Mouse (Mus musculus): ENCODE data around the gene Map4k4. TPM values are rescaled to one million over a fixed set of nuclear protein-coding genes. Genes with fewer than 3 reads are reported as not detected.
A peak's percentile ranks its signal among the peaks of the same experiment; 100 is the strongest.

Gene Map4k4
- polyA plus RNA-seq, 1 experiment from 2014 or later = 25.1 TPM

- H3K4me3 ChIP-seq = peak overlapping the region; percentile 22; the same call in 1 of the 2 replicates
- H3K27me3 ChIP-seq (ENCODE audit: low read depth, poor library complexity, severe bottlenecking) = peaks cover 2% of the 10 kb centered on the region
- H3K36me3 ChIP-seq = peaks cover 63% of the 10 kb centered on the region
- H3K9me3 ChIP-seq (replicated peaks) = no peaks in the 10 kb centered on the region
- peaks cover 63% of the 10 kb centered on the region for H3K4me1 ChIP-seq
- H3K27ac ChIP-seq (replicated peaks) = no peak overlapping the region
- 85% methylated on average over 3 of the region's 3 CpGs for WGBS
- no peak for DNase-seq (ENCODE audit: low spot score)
These were observed 4.0 kb downstream of the Map4k4 start for GRCm38 (mm10) chr1:39904720-39905119.

- Histone ChIP-seq H3K4me3 (no peak overlapping the region), H3K36me3 (peaks cover 85% of the 10 kb centered on the region), H3K27me3 (ENCODE audit: low read depth, poor library complexity, severe bottlenecking) (no peaks in the 10 kb centered on the region), H3K4me1 (peaks cover 57% of the 10 kb centered on the region), H3K27ac (replicated peaks) (no peak overlapping the region), H3K9me3 (replicated peaks) (no peaks in the 10 kb centered on the region)
- no peak for DNase-seq (ENCODE audit: low spot score)
- WGBS = 82% methylated on average over 11 of the region's 11 CpGs
These were observed 6.2 kb downstream of the Map4k4 start for GRCm38 (mm10) chr1:39906921-39907320.

- Histone ChIP-seq H3K4me3 (no peak overlapping the region), H3K27ac (replicated peaks) (no peak overlapping the region), H3K36me3 (peaks cover 96% of the 10 kb centered on the region), H3K27me3 (ENCODE audit: low read depth, poor library complexity, severe bottlenecking) (no peaks in the 10 kb centered on the region), H3K9me3 (replicated peaks) (0 out of 2 replicates have a peak, but pooled peaks cover 3% of the 10 kb centered on the region), H3K4me1 (peaks cover 40% of the 10 kb centered on the region)
- no peak for DNase-seq (ENCODE audit: low spot score)
- 95% methylated on average over 2 of the region's 2 CpGs for WGBS
These were observed 8.3 kb downstream of the Map4k4 start for GRCm38 (mm10) chr1:39908976-39909375.

- H3K4me1 ChIP-seq = peaks cover 15% of the 10 kb centered on the region
These were observed 10.7 kb downstream of the Map4k4 start for GRCm38 (mm10) chr1:39911446-39911845.

GRCm38 (mm10) chr1:39913256-39913655 lies 12.5 kb downstream of the Map4k4 start:
- Histone ChIP-seq H3K27me3 (ENCODE audit: low read depth, poor library complexity, severe bottlenecking) (no peaks in the 10 kb centered on the region), H3K4me3 (no peak overlapping the region), H3K36me3 (peaks cover 85% of the 10 kb centered on the region), H3K27ac (replicated peaks) (no peak overlapping the region), H3K9me3 (replicated peaks) (peaks cover 11% of the 10 kb centered on the region; the same call in 1 of the 2 replicates), H3K4me1 (peaks cover 16% of the 10 kb centered on the region)
- 90% methylated on average over 4 of the region's 4 CpGs for WGBS
- DNase-seq (ENCODE audit: low spot score) = no peak

More at GRCm38 (mm10) chr1:39911446-39911845, 10.7 kb downstream of the Map4k4 start:
- WGBS = 84% methylated on average over 3 of the region's 3 CpGs
- H3K4me3 ChIP-seq = no peak overlapping the region
- H3K36me3 ChIP-seq = peaks cover 97% of the 10 kb centered on the region
- peaks cover 11% of the 10 kb centered on the region; the same call in 1 of the 2 replicates for H3K9me3 ChIP-seq (replicated peaks)
- no peaks in the 10 kb centered on the region for H3K27me3 ChIP-seq (ENCODE audit: low read depth, poor library complexity, severe bottlenecking)
- no peak overlapping the region for H3K27ac ChIP-seq (replicated peaks)
- DNase-seq (ENCODE audit: low spot score) = no peak

GRCm38 (mm10) chr1:39916144-39916543 lies 15.4 kb downstream of the Map4k4 start:
- Histone ChIP-seq H3K27ac (replicated peaks) (no peak overlapping the region), H3K4me3 (no peak overlapping the region), H3K27me3 (ENCODE audit: low read depth, poor library complexity, severe bottlenecking) (no peaks in the 10 kb centered on the region), H3K36me3 (peaks cover 62% of the 10 kb centered on the region), H3K9me3 (replicated peaks) (peaks cover 11% of the 10 kb centered on the region; the same call in 1 of the 2 replicates), H3K4me1 (peaks cover 21% of the 10 kb centered on the region)
- no peak for DNase-seq (ENCODE audit: low spot score)
- 97% methylated on average over 4 of the region's 4 CpGs for WGBS

GRCm38 (mm10) chr1:39917855-39918516 lies 17.3 kb downstream of the Map4k4 start:
- peaks cover 46% of the 10 kb centered on the region for H3K36me3 ChIP-seq
- H3K9me3 ChIP-seq (replicated peaks) = peaks cover 11% of the 10 kb centered on the region; the same call in 1 of the 2 replicates
- WGBS = 88% methylated on average over 13 of the region's 13 CpGs
- H3K27me3 ChIP-seq (ENCODE audit: low read depth, poor library complexity, severe bottlenecking) = no peaks in the 10 kb centered on the region
- peaks cover 40% of the 10 kb centered on the region for H3K4me1 ChIP-seq
- no peak for DNase-seq (ENCODE audit: low spot score)
- H3K27ac ChIP-seq (replicated peaks) = no peak overlapping the region
- no peak overlapping the region for H3K4me3 ChIP-seq

- no peak for DNase-seq (ENCODE audit: low spot score)
- H3K9me3 ChIP-seq (replicated peaks) = peaks cover 10% of the 10 kb centered on the region; the same call in 1 of the 2 replicates
- no peak overlapping the region for H3K27ac ChIP-seq (replicated peaks)
- H3K4me3 ChIP-seq = no peak overlapping the region
- 89% methylated on average over 7 of the region's 7 CpGs for WGBS
- H3K36me3 ChIP-seq = peaks cover 40% of the 10 kb centered on the region
- peaks cover 46% of the 10 kb centered on the region for H3K4me1 ChIP-seq
- H3K27me3 ChIP-seq (ENCODE audit: low read depth, poor library complexity, severe bottlenecking) = no peaks in the 10 kb centered on the region
These were observed 17.9 kb downstream of the Map4k4 start for GRCm38 (mm10) chr1:39918517-39919115.

GRCm38 (mm10) chr1:39920616-39921015 lies 19.9 kb downstream of the Map4k4 start:
- 93% methylated on average over 2 of the region's 2 CpGs for WGBS
- Histone ChIP-seq H3K4me1 (peaks cover 59% of the 10 kb centered on the region), H3K27me3 (ENCODE audit: low read depth, poor library complexity, severe bottlenecking) (no peaks in the 10 kb centered on the region), H3K9me3 (replicated peaks) (no peaks in the 10 kb centered on the region), H3K4me3 (no peak overlapping the region), H3K27ac (replicated peaks) (no peak overlapping the region), H3K36me3 (peaks cover 31% of the 10 kb centered on the region)
- no peak for DNase-seq (ENCODE audit: low spot score)

GRCm38 (mm10) chr1:39921996-39922395 lies 21.3 kb downstream of the Map4k4 start:
- no peak for DNase-seq (ENCODE audit: low spot score)
- Histone ChIP-seq H3K27me3 (ENCODE audit: low read depth, poor library complexity, severe bottlenecking) (no peaks in the 10 kb centered on the region), H3K4me3 (no peak overlapping the region), H3K4me1 (peaks cover 67% of the 10 kb centered on the region), H3K9me3 (replicated peaks) (no peaks in the 10 kb centered on the region), H3K27ac (replicated peaks) (no peak overlapping the region), H3K36me3 (peaks cover 29% of the 10 kb centered on the region)
- 88% methylated on average over 3 of the region's 3 CpGs for WGBS

- peaks cover 28% of the 10 kb centered on the region for H3K36me3 ChIP-seq
These were observed 22.0 kb downstream of the Map4k4 start for GRCm38 (mm10) chr1:39922714-39923113.

GRCm38 (mm10) chr1:39923395-39924337 lies 23.0 kb downstream of the Map4k4 start:
- Histone ChIP-seq H3K27me3 (ENCODE audit: low read depth, poor library complexity, severe bottlenecking) (no peaks in the 10 kb centered on the region), H3K4me1 (peaks cover 56% of the 10 kb centered on the region), H3K4me3 (no peak overlapping the region), H3K9me3 (replicated peaks) (no peaks in the 10 kb centered on the region), H3K36me3 (peaks cover 24% of the 10 kb centered on the region), H3K27ac (replicated peaks) (no peak overlapping the region)
- 31% methylated on average over 15 of the region's 15 CpGs for WGBS
- DNase-seq (ENCODE audit: low spot score) = no peak

More at GRCm38 (mm10) chr1:39922714-39923113, 22.0 kb downstream of the Map4k4 start:
- peaks cover 60% of the 10 kb centered on the region for H3K4me1 ChIP-seq
- H3K27ac ChIP-seq (replicated peaks) = no peak overlapping the region
- H3K4me3 ChIP-seq = no peak overlapping the region
- H3K27me3 ChIP-seq (ENCODE audit: low read depth, poor library complexity, severe bottlenecking) = no peaks in the 10 kb centered on the region
- 61% methylated on average over 8 of the region's 8 CpGs for WGBS
- no peak for DNase-seq (ENCODE audit: low spot score)
- H3K9me3 ChIP-seq (replicated peaks) = no peaks in the 10 kb centered on the region
